Mouse (Mus musculus) kidney, adult 2 months (tissue): ENCODE results near the gene Mpo.

Source experiments
- CTCF ChIP-seq: fragments of 200-500 bp; conservative IDR thresholded peaks from 2 replicates; pipeline ENCODE4 v1.5.1; 2011; ENCODE audit warnings: low read depth, mild to moderate bottlenecking, control low read depth, low read length, moderate library complexity, mixed read lengths; ENCODE audit not compliant: insufficient read depth, insufficient read length
- POLR2A ChIP-seq: fragments of 200-500 bp; IDR thresholded peaks from one replicate; pipeline ENCODE4 v1.6.1; 2011; ENCODE audit warnings: low read depth, low read length, control low read depth

GRCm38 (mm10) chr11:87802621-87803020, 9.2 kb downstream of the Mpo start:
- TF ChIP-seq POLR2A (no peak), CTCF (no peak; the same call in 1 of the 2 replicates)
